Mouse (Mus musculus) liver, postnatal 0 days (tissue): ENCODE results near the gene Pth2r.

Experiments used
- CTCF ChIP-seq: sonication (generic); IDR thresholded peaks from 2 replicates; pipeline ENCODE4 v1.5.1; 2016; ENCODE audit warnings: antibody characterized with exemption, low read depth
- EP300 ChIP-seq: IDR thresholded peaks from 2 replicates; pipeline ENCODE4 v1.6.1; 2016; ENCODE audit warnings: antibody characterized with exemption, low read depth, mild to moderate bottlenecking

- no peak for TF ChIP-seq CTCF
- no peak for TF ChIP-seq EP300
These were observed 139.1 kb downstream of the Pth2r start for GRCm38 (mm10) chr1:65420909-65421308.
